In the genomic region with DNA sequence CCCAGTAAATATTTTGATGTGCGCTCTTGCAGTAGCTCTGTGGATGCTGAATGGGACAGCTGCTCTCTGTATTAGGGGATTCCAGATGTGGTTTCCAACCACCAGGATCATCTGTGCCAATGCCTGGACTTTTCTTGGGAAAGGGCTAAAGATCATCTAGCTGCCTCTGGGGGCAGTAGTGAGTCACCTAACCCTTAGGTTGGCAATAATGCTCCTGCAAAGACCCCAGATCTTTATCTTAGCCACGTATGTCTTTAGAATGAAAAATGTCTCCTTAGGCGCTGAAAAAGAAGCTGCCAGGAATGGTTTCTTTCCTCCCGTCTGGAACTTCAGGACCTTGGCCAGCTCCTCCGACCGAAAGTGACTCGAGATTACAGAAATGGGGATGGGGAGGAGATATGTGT, we compare ENCODE assay signal across 9 mouse cellular contexts. TPM values are rescaled to one million over a fixed set of nuclear protein-coding genes. Genes with fewer than 3 reads are reported as not detected.
DNase-seq lines count a peak whose midpoint lies in the region; ATAC-seq lines count a peak whose summit lies in the region.
"Had no signal": no experiment of that assay in that cellular context is flagged by ENCODE, and none has a peak within 500 bp of the region (broad histone marks: within the 10 kb centered on the region; RNA-seq: fewer than 3 reads in every experiment).

No protein-coding gene starts in this region.

- no peak overlapping the region for H3K4me2 ChIP-seq in neural tube, embryonic 15.5 days
- H3K4me2 ChIP-seq: limb, embryonic 13.5 days had no signal

- H3K4me3 ChIP-seq in neural tube, embryonic 15.5 days (replicated peaks): no peak overlapping the region
- H3K4me3 ChIP-seq: limb, embryonic 13.5 days had no signal

- no peak overlapping the region for H3K27ac ChIP-seq in neural tube, embryonic 15.5 days (replicated peaks)
- H3K27ac ChIP-seq: limb, embryonic 13.5 days had no signal

- no peak for ATAC-seq in neural tube, embryonic 15.5 days (ENCODE audit: low FRiP score)
- no peak for ATAC-seq in erythroid progenitor cell, adult 5-6 weeks (replicated peaks; ENCODE audit: low FRiP score, poor library complexity, severe bottlenecking)

- peak; percentile 4 to 26 for DNase-seq in heart, postnatal 36 days
- no peak for DNase-seq in heart, adult 9 months (ENCODE audit: low spot score in 2 of 2)
- peak; percentile 68 for DNase-seq in neural tube, embryonic 10.5 days (ENCODE audit: extremely low spot score, low spot score)
- DNase-seq in embryo, embryonic 10.5 days (ENCODE audit: low spot score): peak; percentile 79
- DNase-seq in retina, embryonic 14.5 days (ENCODE audit: low spot score): peak; percentile 71
- no peak for DNase-seq in urinary bladder, postnatal 4 days (ENCODE audit: low spot score in 2 of 2)

- H3K36me3 ChIP-seq in neural tube, embryonic 15.5 days: no peaks in the 10 kb centered on the region
- H3K36me3 ChIP-seq: limb, embryonic 13.5 days had no signal

- H3K4me1 ChIP-seq in neural tube, embryonic 15.5 days: peaks cover 23% of the 10 kb centered on the region
- H3K4me1 ChIP-seq: limb, embryonic 13.5 days had no signal

- 7% methylated on average over 7 of the region's 7 CpGs for WGBS in neural tube, embryonic 15.5 days

- H3K27me3 ChIP-seq in neural tube, embryonic 15.5 days (replicated peaks): peaks cover 36% of the 10 kb centered on the region

- no peaks in the 10 kb centered on the region for H3K9me3 ChIP-seq in neural tube, embryonic 15.5 days (replicated peaks)

- no peak overlapping the region for H3K9ac ChIP-seq in neural tube, embryonic 15.5 days (replicated peaks)
- H3K9ac ChIP-seq: limb, embryonic 13.5 days had no signal

- intact Hi-C loops in heart, postnatal 36 days (cut with DNase I): no loop called here

RNA-seq across cellular contexts. Expression of a gene that starts 0.7 kb away (rescaled TPM):
- total RNA-seq in heart, postnatal 36 days (2021): not detected
- 1.4 and 2.0 TPM in 2 replicates for polyA plus RNA-seq in neural tube, embryonic 15.5 days (2015; fragmentation: Nextera tagmentation; extraction: Ambion mirVana)
- not detected in 2 replicates for total RNA-seq in erythroid progenitor cell, adult 5-6 weeks (2015; ENCODE audit: low replicate concordance)
- total RNA-seq in erythroid progenitor cell, adult 5-6 weeks (2017; ENCODE audit: low replicate concordance): not detected in 2 replicates
- polyA plus RNA-seq: limb, embryonic 13.5 days had no signal

RNA-seq across cellular contexts. Expression of a gene that starts 17.6 kb away (rescaled TPM):
- total RNA-seq in heart, postnatal 36 days (2021): under 1 TPM in 1 of 2 experiments, not detected in 1; 0.08 TPM
- 10.2 and 12.7 TPM in 2 replicates for polyA plus RNA-seq in neural tube, embryonic 15.5 days (2015; fragmentation: Nextera tagmentation; extraction: Ambion mirVana)
- total RNA-seq in erythroid progenitor cell, adult 5-6 weeks (2015; ENCODE audit: low replicate concordance): not detected in 2 replicates
- not detected in 2 replicates for total RNA-seq in erythroid progenitor cell, adult 5-6 weeks (2017; ENCODE audit: low replicate concordance)

Comparison
In these comparisons a context has a peak if more than half of its experiments do, and no peak if none do; other contexts are left out.
1. DNase-seq: peak in heart, postnatal 36 days (2 of 2), neural tube, embryonic 10.5 days (single experiment), embryo, embryonic 10.5 days (single experiment) and retina, embryonic 14.5 days (single experiment); none in heart, adult 9 months (0 of 2) and urinary bladder, postnatal 4 days (0 of 2).